Mouse (Mus musculus): ENCODE measurements at regions not wholly inside any gene's neighbourhood (a gene's known extent, or its start where the extent isn't known, plus 50 kb on each side); places are given as distances from the start of the nearest gene placed in this dataset.
"Not testable (repeated sequence)": the region's sequence is repeated elsewhere in the genome, so short reads cannot be mapped to it uniquely, and the experiment has no call there.

DNA sequence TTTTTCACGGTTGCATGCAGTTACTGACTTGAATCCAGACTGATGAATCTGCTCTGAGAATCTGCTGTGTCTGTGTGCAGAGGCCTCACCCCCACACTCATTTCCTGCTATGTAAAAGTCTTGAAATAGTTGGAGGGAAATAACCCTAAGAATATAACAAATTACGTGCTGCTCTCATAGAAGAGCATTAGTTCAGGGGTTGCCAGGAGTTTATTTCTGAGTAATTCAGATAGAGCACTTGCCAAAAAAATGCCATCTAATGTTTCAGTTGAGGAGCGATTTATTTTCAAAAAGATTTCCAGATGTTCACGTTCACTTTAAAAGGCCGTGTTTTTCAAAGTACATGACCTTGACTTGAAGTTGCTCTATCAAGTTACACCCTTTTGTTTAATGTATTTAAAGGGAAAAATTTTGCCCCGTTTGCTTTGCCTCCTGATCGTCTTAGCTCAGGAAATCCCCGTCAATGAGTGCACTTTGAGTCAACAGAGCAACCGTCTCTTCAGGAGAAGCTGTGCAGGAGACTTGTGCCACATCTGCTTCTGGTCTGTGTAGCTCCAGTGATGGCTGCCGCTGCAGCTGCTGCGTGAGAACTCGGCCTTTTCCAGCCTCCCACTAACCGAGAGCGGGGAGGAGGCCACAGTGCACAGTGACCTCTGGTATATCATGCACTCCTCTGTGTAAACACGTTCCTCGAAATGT lies 50.9 kb upstream of the Sec61g start:
- no peak for DNase-seq (ENCODE audit: low read depth, low spot score)

GRCm38 (mm10) chr11:16561727-16562126 lies 53.4 kb upstream of the Sec61g start:
- no peak for DNase-seq (ENCODE audit: low read depth, low spot score)

GRCm38 (mm10) chr11:16589085-16589680 lies 80.9 kb upstream of the Sec61g start:
- peak; percentile 74 for DNase-seq (ENCODE audit: low read depth, low spot score)

DNA sequence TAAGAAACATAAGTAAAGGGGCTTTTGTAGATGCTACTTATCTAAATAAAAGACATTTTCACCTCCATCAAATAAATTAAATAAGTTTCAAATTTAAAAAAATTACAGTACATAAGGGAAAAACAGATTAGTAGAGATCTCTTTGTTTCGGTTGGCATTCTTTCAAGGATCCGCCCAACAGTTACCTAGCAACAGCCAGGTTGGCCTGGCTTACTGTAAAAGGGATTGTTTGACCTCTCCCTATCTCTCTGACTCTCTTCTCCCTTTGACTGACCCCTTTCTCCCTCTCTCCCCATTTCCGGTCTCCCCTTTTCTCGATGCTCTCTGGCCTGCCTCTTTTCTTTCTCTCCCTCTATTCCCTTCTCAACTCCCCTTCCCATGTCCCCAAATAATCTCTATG lies 82.3 kb upstream of the Sec61g start:
- no peak for DNase-seq (ENCODE audit: low read depth, low spot score)

DNA sequence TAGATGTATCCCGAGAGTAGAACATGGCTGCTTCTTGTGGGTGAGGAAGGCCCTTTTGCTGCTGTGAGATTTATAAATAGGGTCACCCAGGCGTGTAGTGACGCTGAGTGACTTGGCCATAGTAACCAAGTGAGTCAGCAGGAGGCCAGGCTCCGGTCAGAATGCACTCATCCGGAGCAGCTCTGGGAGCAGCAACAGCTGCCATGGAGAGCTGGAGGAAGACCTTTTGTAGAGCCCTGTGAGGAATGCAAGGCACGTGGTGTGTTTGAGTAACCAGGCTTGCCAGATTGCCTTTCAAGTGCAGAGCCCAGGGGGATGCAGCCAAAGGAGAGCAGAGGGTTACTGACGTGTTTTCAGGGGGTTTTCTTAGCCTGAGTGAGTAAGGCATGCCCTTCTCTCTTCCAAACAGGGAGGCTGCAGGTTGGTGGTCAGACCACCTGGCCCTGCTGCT lies 83.2 kb upstream of the Sec61g start:
- peak; percentile 96 for DNase-seq (ENCODE audit: low read depth, low spot score)

- DNase-seq (ENCODE audit: low read depth, low spot score) = no peak
These were observed 83.7 kb upstream of the Sec61g start for GRCm38 (mm10) chr11:16592006-16592405.

GRCm38 (mm10) chr11:16592766-16593165 lies 84.5 kb upstream of the Sec61g start:
- DNase-seq (ENCODE audit: low read depth, low spot score) = no peak

DNA sequence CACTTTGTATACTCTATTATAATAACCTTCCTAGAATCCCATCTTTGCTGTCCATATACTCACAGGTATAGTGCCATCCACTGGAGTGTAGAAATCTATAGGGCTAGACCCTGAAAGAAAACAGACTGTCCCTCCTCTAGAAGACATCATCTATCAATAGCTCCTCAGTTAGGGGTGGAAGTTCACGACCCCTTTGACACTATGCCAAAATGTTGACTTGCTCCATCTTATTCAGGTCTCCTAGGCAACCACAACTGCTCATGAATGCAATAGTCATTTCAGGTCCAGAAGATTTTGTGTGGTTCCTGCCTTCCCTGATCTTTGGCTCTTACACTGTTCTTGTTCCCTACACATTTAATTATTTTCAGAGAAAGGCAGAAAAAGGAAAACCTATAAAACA lies 86.5 kb upstream of the Sec61g start:
- DNase-seq (ENCODE audit: low read depth, low spot score) = no peak

GRCm38 (mm10) chr11:16597038-16597830 lies 89.0 kb upstream of the Sec61g start:
- DNase-seq (ENCODE audit: low read depth, low spot score) = peak; percentile 58

DNA sequence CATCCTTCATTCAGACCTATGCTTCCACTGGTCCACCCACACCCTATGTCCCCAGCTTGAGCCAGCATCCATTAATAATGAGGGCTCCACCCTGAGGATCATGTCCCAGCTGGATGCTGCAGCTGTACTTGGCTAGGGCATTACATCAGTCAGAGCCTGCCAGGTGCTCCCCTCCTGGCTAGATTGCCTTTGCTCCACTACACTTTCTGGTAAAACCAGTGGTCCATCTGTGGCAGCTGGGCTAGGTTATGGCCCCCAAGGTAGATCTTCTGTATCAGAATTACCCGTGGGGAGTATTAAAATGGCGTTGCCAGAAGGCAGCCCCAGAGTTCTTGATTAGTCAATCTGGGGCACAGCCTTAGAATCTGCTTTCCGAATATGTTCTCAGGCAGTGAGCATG lies 94.7 kb upstream of the Sec61g start:
- peak; percentile 85 for DNase-seq (ENCODE audit: low read depth, low spot score)

DNA sequence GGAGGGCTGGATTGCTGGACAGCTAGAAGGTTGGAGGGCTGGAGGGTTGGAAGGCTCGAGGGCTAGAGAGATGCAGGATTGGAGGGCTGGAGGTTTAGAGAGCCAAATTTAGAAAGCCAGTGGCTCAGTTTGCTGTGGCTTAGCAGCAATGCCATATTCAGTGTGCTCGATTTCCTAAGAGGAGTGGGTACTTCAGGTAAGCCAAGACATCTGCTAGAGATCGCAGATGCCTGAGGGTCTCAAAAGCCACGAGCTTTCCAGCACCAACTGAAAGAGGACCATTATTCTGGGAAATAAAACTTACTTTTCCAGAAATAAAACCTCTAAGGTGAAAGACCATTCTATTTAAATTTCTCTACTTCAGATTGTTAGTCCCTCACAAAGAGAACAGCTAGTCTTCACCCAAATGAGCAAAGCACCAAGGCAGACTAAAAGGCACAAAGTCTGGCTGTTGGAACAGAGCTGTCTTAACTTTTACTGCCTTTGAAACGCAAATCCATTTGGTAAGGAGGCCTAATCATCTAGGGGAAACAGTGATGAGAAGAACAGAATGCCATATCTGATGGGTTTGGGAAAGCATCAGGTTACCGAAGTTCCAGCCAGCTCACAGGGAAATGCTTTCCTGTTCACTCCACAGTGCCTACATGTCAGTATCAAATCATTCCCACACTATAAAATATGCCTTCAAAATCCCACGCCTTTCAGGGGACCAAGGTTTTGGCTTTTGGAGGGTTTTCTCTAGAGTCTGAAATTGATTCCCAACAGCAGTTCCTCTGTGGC lies 98.3 kb upstream of the Sec61g start:
- DNase-seq (ENCODE audit: low read depth, low spot score) = peak; percentile 18

DNA sequence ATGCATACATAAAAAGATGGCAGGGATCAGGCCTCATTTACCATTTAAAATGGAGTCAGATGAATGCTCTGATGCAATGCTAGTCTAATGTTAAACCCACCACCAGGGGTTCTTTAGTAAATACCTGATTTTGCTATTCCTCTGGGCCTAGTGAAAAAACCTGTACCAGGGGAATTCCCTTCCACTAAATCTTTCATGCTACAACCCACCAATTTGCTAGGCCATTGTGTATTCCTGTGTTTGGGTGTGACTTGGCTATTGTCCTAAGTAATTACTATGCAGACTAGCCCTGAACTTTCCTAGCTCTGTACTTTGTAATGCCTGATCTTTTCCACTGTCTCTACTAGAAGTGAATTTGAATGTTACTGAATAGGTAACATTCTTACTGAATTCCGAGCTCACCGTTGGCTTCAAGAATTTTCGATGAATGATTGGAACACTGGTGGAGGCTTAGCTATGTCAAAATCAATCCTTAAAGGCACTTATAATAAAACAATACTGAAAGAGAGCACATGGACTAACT lies 99.7 kb upstream of the Sec61g start:
- DNase-seq (ENCODE audit: low read depth, low spot score) = not testable (repeated sequence)

- DNase-seq (ENCODE audit: low read depth, low spot score) = peak; percentile 23
These were observed 103.5 kb upstream of the Sec61g start for GRCm38 (mm10) chr11:16611741-16612140.

- no peak for DNase-seq (ENCODE audit: low read depth, low spot score)
These were observed 104.2 kb upstream of the Sec61g start for GRCm38 (mm10) chr11:16612524-16612923.

GRCm38 (mm10) chr11:16619736-16620135 lies 111.5 kb upstream of the Sec61g start:
- DNase-seq (ENCODE audit: low read depth, low spot score) = peak; percentile 64

DNA sequence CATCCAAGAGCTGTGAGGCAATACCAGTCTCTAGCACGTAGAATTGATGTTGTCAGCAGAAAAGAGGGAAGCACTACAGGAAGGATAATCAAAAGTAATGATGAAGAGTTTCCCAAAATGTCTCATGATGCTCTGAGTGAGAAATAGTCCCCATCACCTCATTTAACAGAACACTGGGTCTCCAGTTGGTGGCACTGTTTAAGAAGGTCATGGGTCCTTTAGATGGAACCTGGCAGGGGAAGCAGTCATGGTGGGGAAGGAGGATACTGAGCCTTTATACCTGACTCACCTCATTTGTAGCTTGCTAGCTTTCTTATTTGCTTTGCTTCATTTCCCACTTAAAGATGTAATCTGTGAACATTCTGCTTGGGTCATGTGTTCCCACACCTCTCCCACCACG lies 115.4 kb upstream of the Sec61g start:
- DNase-seq (ENCODE audit: low read depth, low spot score) = no peak

- DNase-seq (ENCODE audit: low read depth, low spot score) = no peak
These were observed 119.2 kb upstream of the Sec61g start for GRCm38 (mm10) chr11:16627294-16628085.

- no peak for DNase-seq (ENCODE audit: low read depth, low spot score)
These were observed 121.3 kb upstream of the Sec61g start for GRCm38 (mm10) chr11:16629410-16630129.

DNA sequence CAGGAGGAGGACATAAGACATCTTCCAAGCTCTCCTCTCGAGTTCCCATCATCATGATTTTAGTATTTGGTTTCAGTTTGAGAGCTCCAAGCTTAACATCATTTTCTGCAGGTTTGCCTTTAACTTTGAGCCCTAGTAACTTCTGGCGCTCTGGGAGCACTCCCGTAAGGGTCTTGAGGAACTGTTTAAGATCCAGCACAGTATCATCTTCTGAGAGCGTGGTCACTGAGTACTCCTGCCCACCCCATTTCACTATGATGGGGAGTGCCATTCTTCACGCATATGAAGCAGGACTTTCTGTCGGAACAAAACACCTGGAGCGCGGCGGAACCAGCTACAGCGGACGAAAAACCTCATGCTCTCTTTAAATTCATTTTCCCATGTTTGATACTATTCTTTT lies 116.2 kb upstream of the Egfr start:
- not testable (repeated sequence) for DNase-seq (ENCODE audit: low read depth, low spot score)

DNA sequence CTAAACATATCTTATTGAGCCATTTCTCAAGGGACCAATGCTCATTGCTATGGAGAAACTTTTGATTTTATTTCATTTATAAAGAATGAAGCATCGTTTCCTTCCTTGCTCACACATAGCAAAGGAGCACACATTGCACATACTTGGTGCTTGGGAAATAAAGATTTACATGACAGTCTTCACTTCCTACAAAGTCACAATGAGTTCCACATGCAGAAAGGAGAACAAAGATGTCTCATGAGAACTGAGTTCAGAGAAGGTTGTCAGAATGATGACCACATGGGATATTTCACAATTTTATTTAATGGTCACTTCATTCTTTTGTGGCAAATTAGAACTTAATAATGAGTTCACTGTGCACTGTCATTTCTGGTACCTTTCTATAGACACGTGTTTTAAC lies 114.3 kb upstream of the Egfr start:
- DNase-seq (ENCODE audit: low read depth, low spot score) = peak; percentile 66

All from skeletal muscle tissue, adult 2 months (tissue).